Mouse (Mus musculus) cortical plate, adult 2 months (tissue): Measurements from ENCODE around the gene Hexim1.

Experiments
- CTCF ChIP-seq: fragments of 200-500 bp; IDR thresholded peaks from 2 replicates; pipeline ENCODE4 v1.5.1; 2011; ENCODE audit warnings: mild to moderate bottlenecking, control low read depth, low read length; ENCODE audit not compliant: insufficient read depth; ENCODE audit errors: extremely low read depth
- POLR2A ChIP-seq: fragments of 200-500 bp; IDR thresholded peaks from 2 replicates; pipeline ENCODE4 v1.6.1; 2011; ENCODE audit warnings: mild to moderate bottlenecking, low read length, control low read depth; ENCODE audit not compliant: insufficient read depth; ENCODE audit errors: extremely low read depth

- no peak for TF ChIP-seq POLR2A
- TF ChIP-seq CTCF, result no peak
Observed at GRCm38 (mm10) chr11:103139951-103140762, 24.1 kb downstream of the Hexim1 start.
